Mouse (Mus musculus) ES-CJ7 (cell line): ENCODE results near the gene Ttc13.
A peak's percentile ranks its signal among the peaks of the same experiment; 100 is the strongest.

Experiments
- DNase-seq: peaks from one replicate; pipeline ENCODE4 v3.0.0; 2011; ENCODE audit warnings: low read depth, low spot score

The Ttc13 gene

GRCm38 (mm10) chr8:124721862-124722515, at the start of gene Ttc13, which contains the start of gene Arv1:
Gene Ttc13, minus strand, starts transcription at chr8:124721983.
Gene Arv1, plus strand, starts transcription at chr8:124722139.
- DNase-seq, result peak; percentile 99

GRCm38 (mm10) chr8:124763061-124763460, 41.3 kb upstream of the Ttc13 start:
- DNase-seq, result no peak

- peak; percentile 80 for DNase-seq
Measured at GRCm38 (mm10) chr8:124758544-124758943, 36.8 kb upstream of the Ttc13 start.

- DNase-seq, result no peak
Measured at GRCm38 (mm10) chr8:124756601-124757000, 34.8 kb upstream of the Ttc13 start.

GRCm38 (mm10) chr8:124756153-124756552, 34.4 kb upstream of the Ttc13 start:
- no peak for DNase-seq

GRCm38 (mm10) chr8:124755481-124755880, 33.7 kb upstream of the Ttc13 start:
- DNase-seq, result no peak

GRCm38 (mm10) chr8:124754792-124755190, 33.0 kb upstream of the Ttc13 start:
- DNase-seq, result no peak

GRCm38 (mm10) chr8:124754101-124754791, 32.5 kb upstream of the Ttc13 start:
- DNase-seq, result no peak

GRCm38 (mm10) chr8:124752325-124752862, 30.6 kb upstream of the Ttc13 start:
- no peak for DNase-seq

- peak; percentile 68 for DNase-seq
Measured at GRCm38 (mm10) chr8:124751709-124752173, 30.0 kb upstream of the Ttc13 start, which contains the start of gene Fam89a. Gene Fam89a, minus strand, starts transcription at chr8:124751832.

- peak; percentile 29 for DNase-seq
Measured at GRCm38 (mm10) chr8:124751191-124751590, 29.4 kb upstream of the Ttc13 start.

- DNase-seq, result no peak
Measured at GRCm38 (mm10) chr8:124746661-124747060, 24.9 kb upstream of the Ttc13 start.

- DNase-seq, result peak; percentile 65
Measured at GRCm38 (mm10) chr8:124739268-124739667, 17.5 kb upstream of the Ttc13 start.

GRCm38 (mm10) chr8:124735371-124735911, 13.7 kb upstream of the Ttc13 start:
- peak; percentile 50 for DNase-seq

GRCm38 (mm10) chr8:124732828-124733227, 11.0 kb upstream of the Ttc13 start:
- DNase-seq, result no peak

- DNase-seq, result no peak
Measured at GRCm38 (mm10) chr8:124724301-124724700, 2.5 kb upstream of the Ttc13 start.

- peak; percentile 48 for DNase-seq
Measured at GRCm38 (mm10) chr8:124720938-124721861, 583 bp downstream of the Ttc13 start.

- DNase-seq, result peak; percentile 65
Measured at GRCm38 (mm10) chr8:124720133-124720532, 1.6 kb downstream of the Ttc13 start.

GRCm38 (mm10) chr8:124715736-124716135, 6.0 kb downstream of the Ttc13 start:
- no peak for DNase-seq

- DNase-seq, result no peak
Measured at GRCm38 (mm10) chr8:124713207-124713606, 8.6 kb downstream of the Ttc13 start.

- peak; percentile 51 for DNase-seq
Measured at GRCm38 (mm10) chr8:124705823-124706222, 16.0 kb downstream of the Ttc13 start.
